Mouse (Mus musculus): ENCODE data around the gene Efhc1. TPM values are rescaled to one million over a fixed set of nuclear protein-coding genes. Genes with fewer than 3 reads are reported as not detected.
A peak's percentile ranks its signal among the peaks of the same experiment; 100 is the strongest.

The Efhc1 gene
- polyA plus RNA-seq (2015; fragmentation: Nextera tagmentation; extraction: Ambion mirVana): 2.9 and 3.6 TPM in 2 replicates

DNA sequence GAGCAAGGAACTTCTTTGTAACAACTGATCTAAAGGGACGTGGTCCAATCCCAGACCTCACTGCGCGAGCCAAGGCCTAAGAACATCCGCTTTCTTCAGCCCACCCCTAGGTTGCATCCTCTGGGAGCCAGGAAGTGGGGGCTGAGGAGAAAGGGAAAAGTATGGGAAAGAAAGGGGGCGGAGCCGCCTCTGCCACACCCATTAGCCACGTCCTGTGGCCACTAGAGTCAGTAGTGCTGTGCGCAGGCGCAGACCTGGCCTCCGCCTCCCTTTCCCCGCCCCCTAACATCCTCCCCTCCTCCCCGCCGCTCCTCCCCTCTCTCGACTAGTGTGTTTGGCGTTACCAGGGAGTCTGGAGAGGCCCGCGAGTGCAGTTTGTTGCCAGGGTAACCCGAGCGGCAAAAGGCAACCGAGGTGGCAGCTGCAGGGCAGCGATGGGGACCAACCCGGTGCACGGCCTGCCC lies at the start of gene Efhc1:
Gene Efhc1, plus strand, starts transcription at position 327 of the 464 bp plus-strand sequence.
- peak within 1 kb of the TSS; percentile 68 for H3K4me3 ChIP-seq
- H3K9ac ChIP-seq: peak within 1 kb of the TSS; percentile 76
- no peaks in the 10 kb centered on the region for H3K36me3 ChIP-seq
- peak within 1 kb of the TSS; percentile 85 for H3K4me2 ChIP-seq
- H3K27ac ChIP-seq (replicated peaks): peak within 1 kb of the TSS; percentile 90
- WGBS: 3% methylated on average over 19 of the region's 23 CpGs
- no peaks in the 10 kb centered on the region for H3K9me3 ChIP-seq
- ATAC-seq (ENCODE audit: low FRiP score, low read depth): peak; percentile 99
- H3K4me1 ChIP-seq (replicated peaks): peaks cover 12% of the 10 kb centered on the region
- H3K27me3 ChIP-seq: no peaks in the 10 kb centered on the region

GRCm38 (mm10) chr1:20905501-20906127 lies 45.8 kb upstream of the Efhc1 start:
- Histone ChIP-seq H3K4me3 (no peak overlapping the region), H3K9ac (no peak overlapping the region), H3K4me2 (no peak overlapping the region), H3K27me3 (no peaks in the 10 kb centered on the region), H3K27ac (replicated peaks) (peak overlapping the region; percentile 74), H3K4me1 (replicated peaks) (peaks cover 8% of the 10 kb centered on the region; the same call in 1 of the 2 replicates), H3K9me3 (no peaks in the 10 kb centered on the region), H3K36me3 (no peaks in the 10 kb centered on the region)
- WGBS: 32% methylated on average over 8 of the region's 8 CpGs
- peak; percentile 85 for ATAC-seq (ENCODE audit: low FRiP score, low read depth)

GRCm38 (mm10) chr1:20906128-20906515 lies 45.3 kb upstream of the Efhc1 start:
- Histone ChIP-seq H3K4me3 (no peak overlapping the region), H3K4me2 (no peak overlapping the region), H3K9me3 (no peaks in the 10 kb centered on the region), H3K27ac (replicated peaks) (peak overlapping the region; percentile 65), H3K36me3 (no peaks in the 10 kb centered on the region), H3K4me1 (replicated peaks) (peaks cover 8% of the 10 kb centered on the region; the same call in 1 of the 2 replicates), H3K27me3 (no peaks in the 10 kb centered on the region), H3K9ac (no peak overlapping the region)
- peak; percentile 62 for ATAC-seq (ENCODE audit: low FRiP score, low read depth)
- WGBS: 61% methylated on average over 9 of the region's 9 CpGs

GRCm38 (mm10) chr1:20908541-20908940 lies 42.9 kb upstream of the Efhc1 start:
- Histone ChIP-seq H3K9me3 (no peaks in the 10 kb centered on the region), H3K9ac (no peak overlapping the region), H3K27me3 (no peaks in the 10 kb centered on the region), H3K36me3 (no peaks in the 10 kb centered on the region), H3K4me2 (no peak overlapping the region), H3K4me3 (no peak overlapping the region), H3K4me1 (replicated peaks) (peaks cover 12% of the 10 kb centered on the region; the same call in 1 of the 2 replicates), H3K27ac (replicated peaks) (peak overlapping the region; percentile 52)
- no peak for ATAC-seq (ENCODE audit: low FRiP score, low read depth)
- WGBS: 22% methylated on average over 4 of the region's 4 CpGs

DNA sequence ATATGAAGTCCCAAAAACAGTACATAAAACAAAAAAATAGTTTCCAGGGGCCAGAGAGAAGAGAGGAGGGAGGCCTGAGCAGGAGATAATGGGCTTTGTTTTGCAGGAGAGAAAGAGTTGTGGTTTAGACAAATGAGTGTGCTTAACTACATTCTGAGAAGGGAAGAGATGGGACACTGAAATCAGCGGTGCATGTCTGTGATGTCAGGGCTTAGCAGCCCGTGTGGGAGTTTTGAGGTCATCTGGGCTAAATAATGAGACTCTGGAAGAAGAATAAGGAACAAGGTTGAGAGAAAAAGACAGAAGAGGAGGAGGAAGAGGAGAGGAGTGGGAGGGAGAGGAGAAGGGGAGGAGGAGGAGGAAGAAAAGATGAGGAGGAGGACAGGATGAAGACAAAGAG lies 39.3 kb upstream of the Efhc1 start:
- Histone ChIP-seq H3K27me3 (no peaks in the 10 kb centered on the region), H3K4me2 (no peak overlapping the region), H3K9ac (no peak overlapping the region), H3K4me3 (no peak overlapping the region), H3K9me3 (no peaks in the 10 kb centered on the region), H3K4me1 (replicated peaks) (peaks cover 12% of the 10 kb centered on the region; the same call in 1 of the 2 replicates), H3K27ac (replicated peaks) (no peak overlapping the region), H3K36me3 (no peaks in the 10 kb centered on the region)
- no peak for ATAC-seq (ENCODE audit: low FRiP score, low read depth)
- 6% methylated on average over 2 of the region's 2 CpGs for whole genome bisulfite sequencing

- Histone ChIP-seq H3K27ac (replicated peaks) (no peak overlapping the region), H3K36me3 (no peaks in the 10 kb centered on the region), H3K9ac (no peak overlapping the region), H3K4me3 (no peak overlapping the region), H3K4me1 (replicated peaks) (peaks cover 12% of the 10 kb centered on the region; the same call in 1 of the 2 replicates), H3K4me2 (no peak overlapping the region), H3K27me3 (no peaks in the 10 kb centered on the region), H3K9me3 (no peaks in the 10 kb centered on the region)
- ATAC-seq (ENCODE audit: low FRiP score, low read depth): no peak
- WGBS: 55% methylated on average over 13 of the region's 13 CpGs
Observed at GRCm38 (mm10) chr1:20912527-20913171, 38.8 kb upstream of the Efhc1 start.

- Histone ChIP-seq H3K36me3 (no peaks in the 10 kb centered on the region), H3K4me1 (replicated peaks) (peaks cover 7% of the 10 kb centered on the region; the same call in 1 of the 2 replicates), H3K4me2 (no peak overlapping the region), H3K27ac (replicated peaks) (no peak overlapping the region), H3K27me3 (no peaks in the 10 kb centered on the region), H3K4me3 (no peak overlapping the region), H3K9ac (no peak overlapping the region), H3K9me3 (no peaks in the 10 kb centered on the region)
- WGBS: 83% methylated on average over 3 of the region's 3 CpGs
- peak; percentile 41; the same call in 1 of the 2 replicates for ATAC-seq (ENCODE audit: low FRiP score, low read depth)
Observed at GRCm38 (mm10) chr1:20914769-20915168, 36.7 kb upstream of the Efhc1 start.

GRCm38 (mm10) chr1:20915608-20916007 lies 35.8 kb upstream of the Efhc1 start:
- no peaks in the 10 kb centered on the region for H3K9me3 ChIP-seq
- H3K9ac ChIP-seq: no peak overlapping the region
- H3K36me3 ChIP-seq: no peaks in the 10 kb centered on the region
- no peak overlapping the region for H3K27ac ChIP-seq (replicated peaks)
- peaks cover 7% of the 10 kb centered on the region; the same call in 1 of the 2 replicates for H3K4me1 ChIP-seq (replicated peaks)
- H3K4me3 ChIP-seq: no peak overlapping the region
- H3K27me3 ChIP-seq: no peaks in the 10 kb centered on the region
- WGBS: 65% methylated on average over 5 of the region's 5 CpGs
- no peak overlapping the region for H3K4me2 ChIP-seq
- ATAC-seq (ENCODE audit: low FRiP score, low read depth): no peak

DNA sequence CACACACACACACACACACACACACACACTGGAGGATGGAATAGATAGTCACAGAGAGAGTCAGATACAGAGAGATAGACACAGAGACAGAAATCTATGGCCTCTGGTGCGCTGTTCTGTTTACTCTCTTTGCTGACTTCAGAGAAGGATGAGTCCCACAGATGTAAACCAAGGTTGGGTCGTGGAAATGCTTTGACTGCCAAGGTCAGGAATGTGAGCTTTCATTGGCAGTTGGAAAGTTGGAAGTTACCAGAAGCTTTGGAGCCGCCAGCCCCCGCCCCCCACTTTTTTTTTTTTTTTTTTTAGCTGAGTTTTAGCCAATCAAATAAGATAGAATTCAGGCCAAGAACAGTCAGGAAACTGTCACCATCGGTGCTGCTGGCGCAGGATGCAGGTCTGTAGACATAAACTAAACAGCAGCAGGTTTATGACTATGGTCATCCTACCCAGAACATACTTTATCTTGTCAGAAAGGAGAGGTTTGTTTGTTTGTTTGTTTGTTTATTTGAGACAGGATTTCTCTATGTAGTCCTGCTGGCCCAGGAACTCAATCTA lies 33.9 kb upstream of the Efhc1 start:
- no peak overlapping the region for H3K27ac ChIP-seq (replicated peaks)
- 81% methylated on average over 6 of the region's 6 CpGs for WGBS
- no peak overlapping the region for H3K9ac ChIP-seq
- ATAC-seq (ENCODE audit: low FRiP score, low read depth): no peak
- peaks cover 7% of the 10 kb centered on the region; the same call in 1 of the 2 replicates for H3K4me1 ChIP-seq (replicated peaks)
- no peak overlapping the region for H3K4me2 ChIP-seq
- no peaks in the 10 kb centered on the region for H3K9me3 ChIP-seq
- no peaks in the 10 kb centered on the region for H3K36me3 ChIP-seq
- H3K27me3 ChIP-seq: no peaks in the 10 kb centered on the region
- no peak overlapping the region for H3K4me3 ChIP-seq

DNA sequence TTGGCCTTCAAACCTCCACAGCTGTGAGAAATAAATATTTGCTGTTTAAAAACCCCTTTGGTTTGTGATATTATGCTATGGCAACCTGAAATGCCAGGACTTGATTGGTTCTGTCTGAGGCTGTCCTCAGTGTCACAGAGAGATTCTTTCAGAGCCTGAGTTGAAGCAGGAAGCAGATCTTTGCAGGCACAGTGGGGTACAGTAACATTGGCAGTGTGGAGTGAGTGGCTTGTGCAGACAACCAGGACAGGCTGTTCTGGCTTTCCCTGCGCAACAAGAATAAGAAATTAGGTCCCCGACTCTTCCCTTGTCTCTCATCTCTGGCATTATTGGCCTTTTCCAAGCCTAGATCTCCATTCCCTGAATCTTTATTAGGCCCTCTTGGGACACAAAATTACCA lies 31.7 kb upstream of the Efhc1 start:
- no peak overlapping the region for H3K4me2 ChIP-seq
- 0 out of 2 replicates have a peak overlapping the region, but pooled peaks have one; percentile 34 for H3K27ac ChIP-seq (replicated peaks)
- no peak overlapping the region for H3K9ac ChIP-seq

GRCm38 (mm10) chr1:20921081-20921528 lies 30.3 kb upstream of the Efhc1 start:
- ATAC-seq (ENCODE audit: low FRiP score, low read depth): no peak
- WGBS: 86% methylated on average over 10 of the region's 10 CpGs

More for the DNA sequence above, 31.7 kb upstream of the Efhc1 start:
- H3K27me3 ChIP-seq: no peaks in the 10 kb centered on the region
- peaks cover 14% of the 10 kb centered on the region for H3K4me1 ChIP-seq (replicated peaks)
- no peak overlapping the region for H3K4me3 ChIP-seq
- no peaks in the 10 kb centered on the region for H3K36me3 ChIP-seq
- no peaks in the 10 kb centered on the region for H3K9me3 ChIP-seq
- ATAC-seq (ENCODE audit: low FRiP score, low read depth): no peak
- 87% methylated on average over 2 of the region's 2 CpGs for WGBS

More at GRCm38 (mm10) chr1:20921081-20921528, 30.3 kb upstream of the Efhc1 start:
- Histone ChIP-seq H3K27ac (replicated peaks) (no peak overlapping the region), H3K4me1 (replicated peaks) (peaks cover 14% of the 10 kb centered on the region), H3K9me3 (no peaks in the 10 kb centered on the region), H3K4me2 (no peak overlapping the region), H3K9ac (no peak overlapping the region), H3K36me3 (no peaks in the 10 kb centered on the region), H3K27me3 (no peaks in the 10 kb centered on the region), H3K4me3 (no peak overlapping the region)
